Mouse (Mus musculus): Measurements from ENCODE around the gene Rab20. TPM values are rescaled to one million over a fixed set of nuclear protein-coding genes. Genes with fewer than 3 reads are reported as not detected.
A peak's percentile ranks its signal among the peaks of the same experiment; 100 is the strongest.
"Not testable (repeated sequence)": the region's sequence is repeated elsewhere in the genome, so short reads cannot be mapped to it uniquely, and the experiment has no call there.

The Rab20 gene
- total RNA-seq (2022), result 10 to 100 TPM in 2 of 4 experiments, 1 to 10 TPM in 2; 9.2 to 14.0 (median 10.8) TPM

- peak; percentile 64 for DNase-seq
These were observed at the start of gene Rab20 for GRCm38 (mm10) chr8:11477811-11478761. TSS of gene Rab20 (minus strand) at chr8:11478710.

DNA sequence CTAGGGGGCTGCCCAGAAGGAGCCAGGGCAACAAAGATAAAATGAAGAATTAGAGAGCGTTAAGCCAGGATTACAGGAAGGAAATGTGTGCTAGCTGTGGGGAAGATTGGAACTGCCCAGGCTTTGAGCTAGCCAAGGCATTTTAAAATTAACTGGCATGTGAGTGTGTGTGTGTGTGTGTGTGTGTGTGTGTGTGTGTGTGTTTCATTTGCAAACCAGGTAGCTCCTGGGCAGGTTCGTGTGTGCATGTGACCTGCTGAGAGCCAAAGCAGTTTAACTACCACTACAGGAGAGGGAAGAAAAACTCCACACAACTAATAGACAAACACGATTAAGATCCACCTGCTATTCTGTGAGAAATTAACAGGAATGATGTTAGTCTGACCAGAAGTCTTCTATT lies 44.8 kb upstream of the Rab20 start:
- DNase-seq, result no peak

GRCm38 (mm10) chr8:11518676-11519075 lies 40.2 kb upstream of the Rab20 start:
- DNase-seq, result no peak

GRCm38 (mm10) chr8:11518056-11518396 lies 39.5 kb upstream of the Rab20 start:
- no peak for DNase-seq

- DNase-seq, result no peak
These were observed 39.0 kb upstream of the Rab20 start for GRCm38 (mm10) chr8:11517366-11518055.

- no peak for DNase-seq
These were observed 37.8 kb upstream of the Rab20 start for GRCm38 (mm10) chr8:11516292-11516691.

DNA sequence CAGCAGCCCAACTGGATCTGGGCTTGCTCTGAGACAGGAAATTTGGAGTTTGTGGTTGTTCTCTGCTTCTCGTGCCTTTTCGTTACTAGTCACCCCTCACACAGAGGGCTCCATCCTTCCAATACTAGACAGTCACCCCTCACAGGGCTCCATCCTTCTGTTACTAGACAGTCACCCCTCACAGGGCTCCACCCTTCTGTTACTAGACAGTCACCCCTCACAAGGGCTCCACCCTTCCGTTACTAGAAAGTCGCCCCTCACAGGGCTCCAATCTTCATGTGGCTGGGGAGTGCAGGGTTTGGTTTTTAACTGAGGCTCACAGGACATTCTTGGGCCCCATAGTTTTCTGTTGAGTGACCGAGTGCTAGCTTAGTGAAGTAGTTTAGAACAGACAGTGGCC lies 34.7 kb upstream of the Rab20 start:
- no peak for DNase-seq

DNA sequence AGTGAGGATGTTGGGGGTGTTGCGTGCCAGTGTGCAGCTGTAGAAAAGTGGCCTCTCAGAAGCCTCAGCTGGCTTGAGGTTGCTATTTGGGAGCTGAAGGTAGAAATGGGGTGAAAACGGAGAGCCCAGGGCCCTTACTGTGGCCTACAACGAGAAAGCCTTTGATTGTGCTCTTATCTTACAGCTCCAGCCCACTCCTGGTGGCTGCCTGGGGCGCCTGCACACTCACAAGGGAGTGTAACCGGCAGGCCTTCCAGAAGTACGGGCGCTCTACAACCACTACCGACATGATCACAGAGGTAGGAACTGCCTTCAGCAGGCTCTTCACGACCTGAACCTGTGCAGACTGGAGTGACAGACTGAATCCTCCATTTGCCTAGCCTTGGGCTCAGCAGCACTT lies 34.2 kb upstream of the Rab20 start:
- DNase-seq, result no peak

GRCm38 (mm10) chr8:11510971-11511370 lies 32.5 kb upstream of the Rab20 start:
- DNase-seq, result no peak

- DNase-seq, result no peak
These were observed 30.4 kb upstream of the Rab20 start for GRCm38 (mm10) chr8:11508880-11509279.

DNA sequence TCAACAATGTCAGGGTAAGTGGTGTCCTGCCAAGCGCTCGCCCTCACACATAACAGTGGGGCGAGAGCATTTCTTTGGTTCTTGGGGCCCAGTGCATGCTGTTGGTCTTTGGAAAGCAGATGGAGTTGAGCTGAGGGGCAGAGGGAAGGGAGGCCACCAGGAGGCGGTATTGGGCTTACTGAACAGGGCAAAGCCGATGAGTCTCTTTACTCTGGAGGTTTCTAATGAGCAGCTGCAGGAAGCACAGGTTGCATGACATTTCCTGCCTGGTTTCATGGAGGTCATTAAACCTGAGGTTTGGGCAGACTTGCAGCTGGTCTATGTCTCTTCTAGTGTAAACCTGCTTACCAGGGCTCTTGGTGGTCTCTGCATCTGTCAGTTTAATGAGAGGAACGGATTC lies 28.3 kb upstream of the Rab20 start:
- DNase-seq, result no peak

GRCm38 (mm10) chr8:11506074-11506473 lies 27.6 kb upstream of the Rab20 start:
- no peak for DNase-seq

- no peak for DNase-seq
These were observed 25.1 kb upstream of the Rab20 start for GRCm38 (mm10) chr8:11503476-11504232.

DNA sequence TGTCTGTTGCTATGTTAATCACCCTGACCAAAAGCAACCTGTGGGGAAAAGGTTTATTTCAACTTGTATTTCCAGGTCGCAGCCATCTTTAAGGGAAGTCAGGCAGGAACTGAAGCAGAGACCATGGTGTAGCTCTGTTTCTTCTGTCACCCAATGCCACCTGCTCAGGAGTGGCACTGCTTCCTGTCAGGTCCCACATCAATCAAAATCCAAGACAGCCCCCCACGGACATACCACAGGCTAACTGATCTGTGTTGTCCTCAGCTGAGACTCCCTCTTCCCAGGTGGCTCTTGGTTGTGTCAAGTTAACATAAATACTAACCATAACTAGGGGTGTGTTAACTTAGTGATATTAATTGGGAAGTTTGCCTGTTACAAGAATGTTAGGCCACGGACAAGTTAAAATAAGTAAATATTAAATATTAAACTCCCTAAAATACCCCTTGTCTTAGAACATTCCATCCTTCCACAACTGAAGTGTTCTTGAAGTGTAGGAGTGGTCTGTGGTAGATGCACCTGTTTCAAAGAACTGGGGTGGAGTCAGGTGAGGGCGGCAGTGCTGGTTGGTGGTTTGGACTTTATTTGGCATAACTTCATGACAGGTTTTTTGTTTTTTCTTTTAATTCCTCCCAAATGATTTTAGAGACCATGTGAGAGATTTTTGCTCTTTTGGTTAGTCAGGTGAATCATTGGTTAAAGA lies 20.4 kb upstream of the Rab20 start:
- no peak for DNase-seq

- DNase-seq, result no peak
These were observed 19.8 kb upstream of the Rab20 start for GRCm38 (mm10) chr8:11498281-11498680.

DNA sequence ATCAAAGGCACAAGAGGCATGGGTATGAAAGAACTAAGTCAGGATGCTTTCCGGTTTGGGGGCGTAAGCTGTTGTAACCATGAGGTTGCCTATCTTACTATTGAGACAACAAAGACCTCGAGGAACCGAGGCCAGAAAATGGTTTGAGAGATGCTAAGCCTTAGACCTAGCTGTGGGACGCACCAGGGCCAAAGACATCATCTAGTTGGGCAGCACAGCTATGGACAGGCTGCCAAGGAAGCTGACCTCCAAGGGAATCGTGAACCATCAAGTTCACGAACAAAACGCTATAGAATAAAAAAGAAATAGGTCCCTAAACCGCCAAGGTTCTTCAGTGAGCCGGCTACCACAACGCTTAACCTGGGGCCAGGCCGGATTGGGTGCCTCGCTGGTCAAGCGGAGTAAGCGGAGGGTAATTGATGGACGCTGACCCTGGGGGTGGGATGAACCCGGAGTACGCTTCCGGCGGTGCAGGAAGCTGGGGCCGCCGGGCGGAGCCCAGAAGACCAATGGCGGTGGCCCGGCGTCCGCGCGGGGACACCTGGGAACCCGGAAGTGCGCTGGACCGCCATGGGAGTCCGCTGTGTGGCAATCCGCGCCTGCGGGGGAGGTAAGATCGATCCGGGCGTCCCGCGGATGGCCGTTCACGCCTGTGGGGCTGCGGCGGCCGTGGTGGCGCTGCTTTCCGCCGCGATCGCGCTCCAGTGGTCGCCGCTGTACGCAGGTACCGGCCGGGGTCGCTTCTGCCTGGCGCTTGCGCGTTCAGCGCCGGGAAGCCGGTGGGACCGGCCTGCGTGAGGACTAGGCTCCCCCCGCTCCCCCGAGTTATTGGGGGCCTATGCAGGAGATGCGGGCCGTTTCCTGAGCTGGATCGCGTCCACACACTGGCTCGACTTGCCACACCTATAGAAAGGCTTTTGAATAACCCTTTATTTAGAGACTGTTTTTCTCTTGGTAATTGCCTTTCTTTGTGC lies 18.8 kb upstream of the Rab20 start, which contains the start of gene Naxd:
Gene Naxd, plus strand, starts transcription at position 490 of the 974 bp plus-strand sequence.
- peak; percentile 88 for DNase-seq

GRCm38 (mm10) chr8:11492340-11492739 lies 13.8 kb upstream of the Rab20 start:
- not testable (repeated sequence) for DNase-seq

GRCm38 (mm10) chr8:11487229-11487628 lies 8.7 kb upstream of the Rab20 start:
- no peak for DNase-seq

DNA sequence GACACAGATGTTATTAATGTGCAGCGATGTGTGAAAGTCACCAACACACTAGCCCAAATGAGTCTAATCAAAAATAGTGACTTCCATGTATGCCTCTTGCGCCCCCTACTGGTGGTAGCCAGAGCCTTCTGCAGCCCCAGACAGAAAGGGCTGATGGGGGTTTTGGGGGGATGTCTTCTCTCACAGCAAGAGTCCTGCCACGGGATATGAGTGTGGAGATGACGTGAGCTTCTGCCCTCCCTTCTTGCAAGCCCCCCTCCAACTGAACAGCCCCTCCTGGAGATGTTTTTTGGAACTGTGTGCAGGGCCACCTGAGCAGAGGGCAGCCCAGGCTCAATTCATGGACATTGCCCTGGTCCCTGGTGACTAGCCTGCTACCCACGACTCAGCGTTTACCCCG lies 7.6 kb upstream of the Rab20 start:
- DNase-seq, result no peak

DNA sequence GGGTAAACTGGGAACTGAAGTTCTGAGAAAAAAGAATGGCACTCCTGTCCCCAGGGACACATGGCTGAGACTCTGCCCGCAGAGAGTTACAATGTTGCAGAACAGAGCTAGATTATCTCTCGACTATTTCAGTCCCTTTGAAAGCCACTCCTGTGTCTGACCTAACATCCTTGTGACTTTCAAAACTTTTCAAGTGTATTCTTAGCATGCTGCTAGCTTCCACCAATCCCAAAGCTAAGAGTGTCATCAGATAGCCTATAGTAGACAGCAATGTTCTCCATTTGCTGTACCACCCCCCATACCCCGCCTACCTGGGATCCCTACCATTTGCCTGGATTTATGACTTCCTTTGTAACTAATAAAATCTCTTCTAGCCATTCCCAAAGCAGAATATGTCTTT lies 4.0 kb upstream of the Rab20 start:
- no peak for DNase-seq

DNA sequence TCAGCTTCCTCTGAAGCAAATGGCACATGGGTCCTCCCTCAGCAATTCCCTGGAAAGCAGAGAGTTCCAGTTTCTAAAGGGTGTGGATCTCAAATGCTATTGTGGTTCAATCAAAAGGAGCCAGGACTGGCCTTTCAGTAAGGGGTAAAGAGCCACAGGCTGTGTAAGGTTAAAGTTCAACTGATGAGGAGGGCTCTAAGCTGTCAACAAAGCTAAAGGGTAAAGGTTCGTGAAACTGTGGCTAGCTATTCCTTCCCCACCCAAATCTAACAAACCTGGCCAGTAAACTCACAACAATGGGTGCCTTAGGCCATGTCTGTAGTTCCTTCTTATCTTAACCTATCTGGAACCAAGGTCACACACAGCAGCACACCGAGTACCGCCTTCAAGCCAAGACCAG lies 3.4 kb upstream of the Rab20 start:
- DNase-seq, result no peak

All from adrenal gland, adult 8-10 months (tissue).